Comparison of ENCODE assay signal across 23 mouse cellular contexts in genomic region chr5:27373931-27374330, GRCm38 (mm10).
DNase-seq lines count a peak whose midpoint lies in the region; TF ChIP-seq lines count a peak whose summit lies in the region.
"Had no signal": no experiment of that assay in that cellular context is flagged by ENCODE, and none has a peak within 500 bp of the region (broad histone marks: within the 10 kb centered on the region; RNA-seq: fewer than 3 reads in every experiment).

No protein-coding gene starts in this region.

- H3K27me3 ChIP-seq in cerebellum, adult 2 months (ENCODE audit: control insufficient read depth, insufficient read depth, low read length): no peaks in the 10 kb centered on the region
- H3K27me3 ChIP-seq in kidney, adult 2 months (replicated peaks; ENCODE audit: control insufficient read depth, insufficient read depth, low read length): 0 out of 2 replicates have a peak, but pooled peaks cover 1% of the 10 kb centered on the region
- H3K27me3 ChIP-seq: forebrain, embryonic 13.5 days; heart, embryonic 15.5 days; limb, embryonic 15.5 days; liver, embryonic 13.5 days; megakaryocyte, embryonic 14.5 days; midbrain, embryonic 12.5 days; neural tube, embryonic 12.5 days had no signal

- H3K27ac ChIP-seq in cerebellum, adult 2 months (ENCODE audit: insufficient read depth, low read length): peak overlapping the region; percentile 89
- no peak overlapping the region for H3K27ac ChIP-seq in kidney, adult 2 months (ENCODE audit: insufficient read depth, low read depth, low read length)
- H3K27ac ChIP-seq: forebrain, embryonic 13.5 days; heart, embryonic 10.5 days; heart, embryonic 15.5 days; limb, embryonic 10.5 days; limb, embryonic 15.5 days; liver, embryonic 13.5 days; midbrain, embryonic 12.5 days; neural tube, embryonic 12.5 days had no signal

- peaks cover 41% of the 10 kb centered on the region for H3K4me1 ChIP-seq in cerebellum, adult 2 months (ENCODE audit: control insufficient read depth, insufficient read depth, low read length)
- H3K4me1 ChIP-seq in kidney, adult 2 months (ENCODE audit: control insufficient read depth, insufficient read depth, low read length): no peaks in the 10 kb centered on the region
- H3K4me1 ChIP-seq: forebrain, embryonic 13.5 days; heart, embryonic 10.5 days; heart, embryonic 15.5 days; limb, embryonic 10.5 days; limb, embryonic 15.5 days; liver, embryonic 13.5 days; megakaryocyte, embryonic 14.5 days; midbrain, embryonic 12.5 days; neural tube, embryonic 12.5 days had no signal

- intact Hi-C loops in left cerebral cortex, postnatal 4 days (cut with DNase I): no loop called here
- intact Hi-C loops in left cerebral cortex, postnatal 10 days (cut with DNase I): no loop called here

- 0% methylated on average over 1 of the region's 1 CpGs for WGBS in cerebellum, adult 2 months
- WGBS in kidney, adult 2 months: 79% methylated on average over 1 of the region's 1 CpGs

- H3K36me3 ChIP-seq in kidney, adult 2 months (ENCODE audit: control insufficient read depth, insufficient read depth, low read length): no peaks in the 10 kb centered on the region
- H3K36me3 ChIP-seq: heart, embryonic 10.5 days; heart, embryonic 15.5 days; limb, embryonic 10.5 days; limb, embryonic 15.5 days; liver, embryonic 13.5 days; midbrain, embryonic 12.5 days; neural tube, embryonic 12.5 days had no signal

- no peak for TF ChIP-seq CTCF in cerebellum, adult 2 months (IDR thresholded peaks at IDR 0.05; ENCODE audit: borderline replicate concordance, insufficient read depth, low read depth, low read length)
- TF ChIP-seq CTCF in kidney, adult 2 months (conservative IDR thresholded peaks at IDR 0.05; ENCODE audit: insufficient read depth, insufficient read length, low read depth, low read length): no peak

- no peak overlapping the region for H3K4me3 ChIP-seq in cerebellum, adult 2 months (replicated peaks; ENCODE audit: insufficient read depth, low read depth, low read length)
- H3K4me3 ChIP-seq in kidney, adult 2 months (ENCODE audit: insufficient read depth, low read depth, low read length): no peak overlapping the region
- H3K4me3 ChIP-seq: forebrain, embryonic 13.5 days; heart, embryonic 10.5 days; heart, embryonic 15.5 days; limb, embryonic 10.5 days; limb, embryonic 15.5 days; liver, embryonic 13.5 days; megakaryocyte, embryonic 14.5 days; midbrain, embryonic 12.5 days; myocyte; neural tube, embryonic 12.5 days had no signal

- no peak for TF ChIP-seq POLR2A in cerebellum, adult 2 months (IDR thresholded peaks at IDR 0.05; ENCODE audit: borderline replicate concordance, insufficient read depth, low read length)
- TF ChIP-seq POLR2A in kidney, adult 2 months (IDR thresholded peaks at IDR 0.05; ENCODE audit: low read depth, low read length): no peak

- DNase-seq in left cerebral cortex, postnatal 4 days: peak; percentile 42
- no peak for DNase-seq in left cerebral cortex, postnatal 10 days (ENCODE audit: extremely low spot score in 1 of 2, low spot score in 2 of 2)
- DNase-seq in cerebellum, adult 2 months: peak; percentile 72 to 86
- DNase-seq in cerebellum, postnatal 14 days: peak; percentile 68 to 83
- DNase-seq in embryo, embryonic 10.5 days (ENCODE audit: low spot score): no peak
- no peak for DNase-seq in kidney, adult 2 months
- DNase-seq: adrenal gland, postnatal 14 days; B cell, adult 2 months; gastrocnemius, postnatal 10 days; kidney, adult 9 months; kidney, postnatal 10 days; liver, embryonic 13.5 days; lung, adult 18-20 months; lung, postnatal 4 days had no signal

Comparison
In these comparisons a context has a peak if more than half of its experiments do, and no peak if none do; other contexts are left out.
1. DNase-seq: peak in left cerebral cortex, postnatal 4 days (single experiment), cerebellum, adult 2 months (2 of 2) and cerebellum, postnatal 14 days (2 of 2); none in left cerebral cortex, postnatal 10 days (0 of 2), embryo, embryonic 10.5 days (single experiment) and kidney, adult 2 months (single experiment).